Mouse (Mus musculus): Measurements from ENCODE around the gene Slc22a1. TPM values are rescaled to one million over a fixed set of nuclear protein-coding genes. Genes with fewer than 3 reads are reported as not detected.
A peak's percentile ranks its signal among the peaks of the same experiment; 100 is the strongest.
"Not testable (repeated sequence)": the region's sequence is repeated elsewhere in the genome, so short reads cannot be mapped to it uniquely, and the experiment has no call there.

Gene Slc22a1
- polyA plus RNA-seq, 1 experiment from 2014 or later = not detected

GRCm38 (mm10) chr17:12684412-12684811 lies 8.8 kb upstream of the Slc22a1 start:
- 62% methylated on average over 4 of the region's 4 CpGs for WGBS (ENCODE audit: insufficient replicate concordance)
- 0 out of 2 replicates have a peak, but pooled peaks cover 3% of the 10 kb centered on the region for H3K9me3 ChIP-seq (replicated peaks)
- no peak overlapping the region for H3K4me3 ChIP-seq (replicated peaks)
- no peak for ATAC-seq (ENCODE audit: low read depth)
- H3K4me2 ChIP-seq = no peak overlapping the region
- H3K27ac ChIP-seq = no peak overlapping the region
- no peak overlapping the region for H3K9ac ChIP-seq
- H3K4me1 ChIP-seq (replicated peaks) = no peaks in the 10 kb centered on the region
- peaks cover 70% of the 10 kb centered on the region for H3K36me3 ChIP-seq
- no peak for DNase-seq
- no peaks in the 10 kb centered on the region for H3K27me3 ChIP-seq

- H3K9ac ChIP-seq = no peak overlapping the region
- no peak for DNase-seq
- no peak overlapping the region for H3K27ac ChIP-seq
- no peak overlapping the region for H3K4me2 ChIP-seq
- H3K4me1 ChIP-seq (replicated peaks) = no peaks in the 10 kb centered on the region
- no peak for ATAC-seq (ENCODE audit: low read depth)
- no peaks in the 10 kb centered on the region for H3K27me3 ChIP-seq
- WGBS (ENCODE audit: insufficient replicate concordance) = 71% methylated on average over 13 of the region's 13 CpGs
- H3K36me3 ChIP-seq = peaks cover 61% of the 10 kb centered on the region
- H3K4me3 ChIP-seq (replicated peaks) = no peak overlapping the region
- H3K9me3 ChIP-seq (replicated peaks) = 0 out of 2 replicates have a peak, but pooled peaks cover 3% of the 10 kb centered on the region
Measured at GRCm38 (mm10) chr17:12683582-12683981, 8.0 kb upstream of the Slc22a1 start.

GRCm38 (mm10) chr17:12678261-12678660 lies 2.6 kb upstream of the Slc22a1 start:
- Histone ChIP-seq H3K36me3 (peaks cover 12% of the 10 kb centered on the region), H3K4me1 (replicated peaks) (no peaks in the 10 kb centered on the region), H3K27me3 (no peaks in the 10 kb centered on the region), H3K4me2 (no peak overlapping the region), H3K27ac (no peak overlapping the region), H3K4me3 (replicated peaks) (no peak overlapping the region), H3K9me3 (replicated peaks) (0 out of 2 replicates have a peak, but pooled peaks cover 3% of the 10 kb centered on the region), H3K9ac (no peak overlapping the region)
- no peak for DNase-seq
- no peak for ATAC-seq (ENCODE audit: low read depth)

GRCm38 (mm10) chr17:12677139-12677538 lies 1.5 kb upstream of the Slc22a1 start:
- DNase-seq = no peak
- Histone ChIP-seq H3K9me3 (replicated peaks) (0 out of 2 replicates have a peak, but pooled peaks cover 3% of the 10 kb centered on the region), H3K27ac (no peak overlapping the region), H3K4me1 (replicated peaks) (no peaks in the 10 kb centered on the region), H3K4me2 (no peak overlapping the region), H3K27me3 (no peaks in the 10 kb centered on the region), H3K36me3 (0 out of 2 replicates have a peak, but pooled peaks cover 8% of the 10 kb centered on the region), H3K9ac (no peak overlapping the region), H3K4me3 (replicated peaks) (no peak overlapping the region)
- ATAC-seq (ENCODE audit: low read depth) = no peak

- not testable (repeated sequence) for ATAC-seq (ENCODE audit: low read depth); H3K9me3 ChIP-seq (replicated peaks); H3K36me3 ChIP-seq; H3K4me2 ChIP-seq; H3K9ac ChIP-seq; DNase-seq; H3K4me3 ChIP-seq (replicated peaks); H3K27ac ChIP-seq; H3K27me3 ChIP-seq
- WGBS (ENCODE audit: insufficient replicate concordance) = 67% methylated on average over 7 of the region's 7 CpGs
- peaks cover 14% of the 10 kb centered on the region for H3K4me1 ChIP-seq (replicated peaks)
Measured at GRCm38 (mm10) chr17:12674980-12675379, 649 bp downstream of the Slc22a1 start.

- H3K4me1 ChIP-seq (replicated peaks) = peaks cover 25% of the 10 kb centered on the region
- ATAC-seq (ENCODE audit: low read depth) (no peak), DNase-seq (no peak)
- no peaks in the 10 kb centered on the region for H3K27me3 ChIP-seq
- H3K4me3 ChIP-seq (replicated peaks) = no peak overlapping the region
- H3K4me2 ChIP-seq = no peak overlapping the region
- H3K27ac ChIP-seq = no peak overlapping the region
- H3K9me3 ChIP-seq (replicated peaks) = no peaks in the 10 kb centered on the region
- 40% methylated on average over 3 of the region's 3 CpGs for WGBS (ENCODE audit: insufficient replicate concordance)
- H3K9ac ChIP-seq = no peak overlapping the region
- no peaks in the 10 kb centered on the region for H3K36me3 ChIP-seq
Measured at GRCm38 (mm10) chr17:12673871-12674270, 1.8 kb downstream of the Slc22a1 start.

GRCm38 (mm10) chr17:12672285-12672790 lies 3.3 kb downstream of the Slc22a1 start:
- 59% methylated on average over 7 of the region's 7 CpGs for WGBS (ENCODE audit: insufficient replicate concordance)
- Histone ChIP-seq H3K4me2 (no peak overlapping the region), H3K4me3 (replicated peaks) (no peak overlapping the region), H3K27me3 (no peaks in the 10 kb centered on the region), H3K9ac (no peak overlapping the region), H3K9me3 (replicated peaks) (no peaks in the 10 kb centered on the region), H3K4me1 (replicated peaks) (peaks cover 40% of the 10 kb centered on the region), H3K27ac (no peak overlapping the region), H3K36me3 (no peaks in the 10 kb centered on the region)
- DNase-seq (no peak), ATAC-seq (ENCODE audit: low read depth) (no peak)

GRCm38 (mm10) chr17:12671029-12671605 lies 4.5 kb downstream of the Slc22a1 start:
- Histone ChIP-seq H3K27ac (peak overlapping the region; percentile 59; the same call in 1 of the 2 replicates), H3K4me3 (replicated peaks) (no peak overlapping the region), H3K27me3 (no peaks in the 10 kb centered on the region), H3K4me1 (replicated peaks) (peaks cover 42% of the 10 kb centered on the region), H3K36me3 (no peaks in the 10 kb centered on the region), H3K4me2 (no peak overlapping the region), H3K9me3 (replicated peaks) (no peaks in the 10 kb centered on the region), H3K9ac (no peak overlapping the region)
- no peak for DNase-seq
- WGBS (ENCODE audit: insufficient replicate concordance) = 61% methylated on average over 5 of the region's 5 CpGs
- peak; percentile 26; the same call in 1 of the 2 replicates for ATAC-seq (ENCODE audit: low read depth)

- Histone ChIP-seq H3K27me3 (no peaks in the 10 kb centered on the region; the same call in 1 of the 2 replicates), H3K4me1 (replicated peaks) (peaks cover 42% of the 10 kb centered on the region), H3K36me3 (no peaks in the 10 kb centered on the region), H3K27ac (peak overlapping the region; percentile 53), H3K4me2 (peak overlapping the region; percentile 19; the same call in 1 of the 2 replicates), H3K9ac (no peak overlapping the region), H3K4me3 (replicated peaks) (no peak overlapping the region), H3K9me3 (replicated peaks) (no peaks in the 10 kb centered on the region)
- DNase-seq = peak; percentile 39
- ATAC-seq (ENCODE audit: low read depth) = peak; percentile 79
Measured at GRCm38 (mm10) chr17:12669363-12669679, 6.3 kb downstream of the Slc22a1 start.

- no peak overlapping the region for H3K4me3 ChIP-seq (replicated peaks)
- peak; percentile 81 for ATAC-seq (ENCODE audit: low read depth)
- DNase-seq = peak; percentile 38
Measured at GRCm38 (mm10) chr17:12668478-12669362, 6.9 kb downstream of the Slc22a1 start.

GRCm38 (mm10) chr17:12664156-12664555 lies 11.5 kb downstream of the Slc22a1 start:
- Histone ChIP-seq H3K36me3 (no peaks in the 10 kb centered on the region), H3K9ac (no peak overlapping the region), H3K9me3 (replicated peaks) (no peaks in the 10 kb centered on the region), H3K27ac (no peak overlapping the region), H3K27me3 (peaks cover 17% of the 10 kb centered on the region), H3K4me2 (no peak overlapping the region), H3K4me3 (replicated peaks) (no peak overlapping the region), H3K4me1 (replicated peaks) (peaks cover 20% of the 10 kb centered on the region)
- ATAC-seq (ENCODE audit: low read depth) (no peak), DNase-seq (no peak)
- WGBS (ENCODE audit: insufficient replicate concordance) = 63% methylated on average over 8 of the region's 8 CpGs

More at GRCm38 (mm10) chr17:12668478-12669362, 6.9 kb downstream of the Slc22a1 start:
- WGBS (ENCODE audit: insufficient replicate concordance) = 4% methylated on average over 7 of the region's 7 CpGs
- H3K27ac ChIP-seq = peak overlapping the region; percentile 53
- H3K27me3 ChIP-seq = no peaks in the 10 kb centered on the region; the same call in 1 of the 2 replicates
- peaks cover 42% of the 10 kb centered on the region for H3K4me1 ChIP-seq (replicated peaks)
- H3K9me3 ChIP-seq (replicated peaks) = no peaks in the 10 kb centered on the region
- no peak overlapping the region for H3K9ac ChIP-seq
- H3K4me2 ChIP-seq = peak overlapping the region; percentile 19; the same call in 1 of the 2 replicates
- H3K36me3 ChIP-seq = no peaks in the 10 kb centered on the region
